Mouse (Mus musculus) liver, embryonic 14 days (tissue): Measurements from ENCODE around the gene Upk1b. TPM values are rescaled to one million over a fixed set of nuclear protein-coding genes. Genes with fewer than 3 reads are reported as not detected.

ENCODE experiments used
- polyA plus RNA-seq: library from polyadenylated mRNA; depleted of rRNA; stranded (reverse); fragments of >200 nt; gene quantifications from 2 replicates; pipeline ENCODE4 v1.2.3, GENCODE M21; 2012; rRNA removed

Upk1b gene
- polyA plus RNA-seq: 0.75 and 1.1 TPM in 2 replicates

GRCm38 (mm10) chr16:38800091-38800490, at the start of gene Upk1b:
Upk1b (minus strand) TSS chr16:38800328.

GRCm38 (mm10) chr16:38828649-38829048, 28.5 kb upstream of the Upk1b start, which contains the start of gene 4930435E12Rik:
4930435E12Rik (minus strand) TSS chr16:38828749.

GRCm38 (mm10) chr16:38742113-38742658, 57.9 kb downstream of the Upk1b start, which contains the start of gene B4galt4:
B4galt4 (plus strand) TSS chr16:38742264.

Other genes with a start within 250 kb of the Upk1b start
- 27.6 and 29.1 TPM in 2 replicates for gene Tmem39a, start 241.6 kb downstream of the Upk1b start, polyA plus RNA-seq
- 0.95 and 0.96 TPM in 2 replicates for gene Arhgap31, start 87.1 kb downstream of the Upk1b start, polyA plus RNA-seq
- gene B4galt4, start 58.1 kb downstream of the Upk1b start, polyA plus RNA-seq: 1.6 TPM in 2 replicates
- gene 4930435E12Rik, start 28.4 kb upstream of the Upk1b start, polyA plus RNA-seq: not detected in 2 replicates
- gene Igsf11, start 92.3 kb upstream of the Upk1b start, polyA plus RNA-seq: 0.17 and 0.21 TPM in 2 replicates